16 mouse cellular contexts compared by ENCODE assay signal in genomic region chr9:89502083-89502482, GRCm38 (mm10).
"Had no signal": no experiment of that assay in that cellular context is flagged by ENCODE, and none has a peak within 500 bp of the region (broad histone marks: within the 10 kb centered on the region; RNA-seq: fewer than 3 reads in every experiment).

No protein-coding gene starts in this region.

- H3K4me3 ChIP-seq: neural tube, embryonic 12.5 days; neural tube, embryonic 13.5 days; neural tube, embryonic 15.5 days; stomach, embryonic 15.5 days had no signal

- H3K4me2 ChIP-seq: neural tube, embryonic 12.5 days; neural tube, embryonic 13.5 days; neural tube, embryonic 15.5 days; stomach, embryonic 15.5 days had no signal

- H3K9me3 ChIP-seq: neural tube, embryonic 12.5 days; neural tube, embryonic 13.5 days; neural tube, embryonic 15.5 days; stomach, embryonic 15.5 days had no signal

- H3K36me3 ChIP-seq: neural tube, embryonic 12.5 days; neural tube, embryonic 13.5 days; neural tube, embryonic 15.5 days; stomach, embryonic 15.5 days had no signal

- DNase-seq: retina, postnatal 1 day; right cerebral cortex, adult 18-20 months; right cerebral cortex, postnatal 14 days; right cerebral cortex, postnatal 25 days; right cerebral cortex, postnatal 4 days; thymus, adult 18-20 months; thymus, adult 2 months; thymus, postnatal 14 days; thymus, postnatal 25 days; thymus, postnatal 36 days; thymus, postnatal 4 days had no signal

- H3K27me3 ChIP-seq: neural tube, embryonic 12.5 days; neural tube, embryonic 13.5 days; neural tube, embryonic 15.5 days; stomach, embryonic 15.5 days had no signal

- H3K27ac ChIP-seq: neural tube, embryonic 12.5 days; neural tube, embryonic 13.5 days; neural tube, embryonic 15.5 days; stomach, embryonic 15.5 days; stomach, postnatal 0 days had no signal

- H3K4me1 ChIP-seq: stomach, embryonic 15.5 days had no signal

- H3K9ac ChIP-seq: neural tube, embryonic 12.5 days; neural tube, embryonic 13.5 days; neural tube, embryonic 15.5 days; stomach, embryonic 15.5 days had no signal
